Comparison of ENCODE assay signal across 9 mouse cellular contexts in genomic region chr19:21104462-21104936, GRCm38 (mm10).
A peak's percentile ranks its signal among the peaks of the same experiment; 100 is the strongest.
DNase-seq lines count a peak whose midpoint lies in the region; ATAC-seq and TF ChIP-seq lines count a peak whose summit lies in the region.
"Had no signal": no experiment of that assay in that cellular context is flagged by ENCODE, and none has a peak within 500 bp of the region (broad histone marks: within the 10 kb centered on the region; RNA-seq: fewer than 3 reads in every experiment).

No protein-coding gene starts in this region.

- no peak overlapping the region for H3K4me2 ChIP-seq in hindbrain, embryonic 13.5 days
- H3K4me2 ChIP-seq: midbrain, embryonic 12.5 days had no signal

- H3K36me3 ChIP-seq in thymus, adult 2 months (ENCODE audit: control insufficient read depth, insufficient read depth, low read length), result no peaks in the 10 kb centered on the region
- H3K36me3 ChIP-seq in hindbrain, embryonic 13.5 days, result no peaks in the 10 kb centered on the region
- H3K36me3 ChIP-seq: midbrain, embryonic 12.5 days had no signal

- no peak for TF ChIP-seq POLR2A in thymus, adult 2 months (IDR thresholded peaks at IDR 0.05; ENCODE audit: control insufficient read depth, extremely low read depth, insufficient read depth, low read length, poor library complexity)

- no peak overlapping the region for H3K27ac ChIP-seq in thymus, adult 2 months (ENCODE audit: control insufficient read depth, insufficient read depth, low read length)
- H3K27ac ChIP-seq in hindbrain, embryonic 13.5 days, result no peak overlapping the region
- H3K27ac ChIP-seq: midbrain, embryonic 12.5 days had no signal

- no peaks in the 10 kb centered on the region for H3K9me3 ChIP-seq in hindbrain, embryonic 13.5 days
- H3K9me3 ChIP-seq: midbrain, embryonic 12.5 days had no signal

- no peak for TF ChIP-seq CTCF in thymus, adult 2 months (IDR thresholded peaks at IDR 0.05; ENCODE audit: borderline replicate concordance, control insufficient read depth, extremely low read depth, insufficient read depth, low read length, poor library complexity)

- no peak for ATAC-seq in hindbrain, embryonic 13.5 days (ENCODE audit: low FRiP score)

- no peak overlapping the region for H3K4me3 ChIP-seq in thymus, adult 2 months (ENCODE audit: control insufficient read depth, insufficient read depth, low read length)
- no peak overlapping the region for H3K4me3 ChIP-seq in hindbrain, embryonic 13.5 days
- H3K4me3 ChIP-seq: midbrain, embryonic 12.5 days had no signal

- DNase-seq in 416B (ENCODE audit: low read depth), result peak; percentile 99
- peak; percentile 69 to 77 for DNase-seq in CD8-positive naive resting alpha-beta T cell, adult 2 months (ENCODE audit: low read depth in 2 of 2, low spot score in 2 of 2)
- DNase-seq in c-Kit-positive CD71-positive TER-119-negative erythroid progenitor cells, embryonic 14.5 days (ENCODE audit: low read depth), result peak; percentile 42
- peak; percentile 73 to 83 for DNase-seq in lung, adult 18-20 months
- DNase-seq in thymus, adult 2 months, result peak; percentile 4
- no peak for DNase-seq in cerebellum, adult 8-10 months
- no peak for DNase-seq in spleen, adult 18-20 months

- H3K4me1 ChIP-seq in thymus, adult 2 months (replicated peaks; ENCODE audit: control insufficient read depth, insufficient read depth, low read length), result peaks cover 13% of the 10 kb centered on the region
- 0 out of 2 replicates have a peak, but pooled peaks cover 8% of the 10 kb centered on the region for H3K4me1 ChIP-seq in hindbrain, embryonic 13.5 days (replicated peaks)
- H3K4me1 ChIP-seq: midbrain, embryonic 12.5 days had no signal

- H3K9ac ChIP-seq in hindbrain, embryonic 13.5 days, result no peak overlapping the region
- H3K9ac ChIP-seq: midbrain, embryonic 12.5 days had no signal

- 28% methylated on average over 8 of the region's 8 CpGs for WGBS in thymus, adult 2 months
- WGBS in hindbrain, embryonic 13.5 days, result 84% methylated on average over 8 of the region's 8 CpGs

- H3K27me3 ChIP-seq in thymus, adult 2 months (ENCODE audit: control insufficient read depth, insufficient read depth, low read length), result no peaks in the 10 kb centered on the region
- H3K27me3 ChIP-seq in hindbrain, embryonic 13.5 days, result no peaks in the 10 kb centered on the region
- H3K27me3 ChIP-seq: midbrain, embryonic 12.5 days had no signal

Comparison
In these comparisons a context has a peak if more than half of its experiments do, and no peak if none do; other contexts are left out.
1. DNase-seq: peak in 416B (single experiment), CD8-positive naive resting alpha-beta T cell, adult 2 months (2 of 2), c-Kit-positive CD71-positive TER-119-negative erythroid progenitor cells, embryonic 14.5 days (single experiment), lung, adult 18-20 months (2 of 2) and thymus, adult 2 months (single experiment); none in cerebellum, adult 8-10 months (single experiment) and spleen, adult 18-20 months (0 of 2).